Mouse (Mus musculus): ENCODE data around the gene Mylip. TPM values are rescaled to one million over a fixed set of nuclear protein-coding genes. Genes with fewer than 3 reads are reported as not detected.
A peak's percentile ranks its signal among the peaks of the same experiment; 100 is the strongest.

Gene Mylip
- total RNA-seq (2021), result 10 to 100 TPM; 17.7 to 22.2 TPM
- long read RNA-seq, experiment 1, partial matches to known transcripts, result 1 of 6 reads
- long read RNA-seq, experiment 1, other reads (novel, unspliced or antisense), result 1 of 6 reads
- long read RNA-seq, experiment 2, transcript Mylip-201 (7 exons, 3,065 nt), result major isoform, 6 of 13 reads
- long read RNA-seq, experiment 2, partial matches to known transcripts, result 6 of 13 reads
- long read RNA-seq, experiment 2, other reads (novel, unspliced or antisense), result 1 of 13 reads

DNA sequence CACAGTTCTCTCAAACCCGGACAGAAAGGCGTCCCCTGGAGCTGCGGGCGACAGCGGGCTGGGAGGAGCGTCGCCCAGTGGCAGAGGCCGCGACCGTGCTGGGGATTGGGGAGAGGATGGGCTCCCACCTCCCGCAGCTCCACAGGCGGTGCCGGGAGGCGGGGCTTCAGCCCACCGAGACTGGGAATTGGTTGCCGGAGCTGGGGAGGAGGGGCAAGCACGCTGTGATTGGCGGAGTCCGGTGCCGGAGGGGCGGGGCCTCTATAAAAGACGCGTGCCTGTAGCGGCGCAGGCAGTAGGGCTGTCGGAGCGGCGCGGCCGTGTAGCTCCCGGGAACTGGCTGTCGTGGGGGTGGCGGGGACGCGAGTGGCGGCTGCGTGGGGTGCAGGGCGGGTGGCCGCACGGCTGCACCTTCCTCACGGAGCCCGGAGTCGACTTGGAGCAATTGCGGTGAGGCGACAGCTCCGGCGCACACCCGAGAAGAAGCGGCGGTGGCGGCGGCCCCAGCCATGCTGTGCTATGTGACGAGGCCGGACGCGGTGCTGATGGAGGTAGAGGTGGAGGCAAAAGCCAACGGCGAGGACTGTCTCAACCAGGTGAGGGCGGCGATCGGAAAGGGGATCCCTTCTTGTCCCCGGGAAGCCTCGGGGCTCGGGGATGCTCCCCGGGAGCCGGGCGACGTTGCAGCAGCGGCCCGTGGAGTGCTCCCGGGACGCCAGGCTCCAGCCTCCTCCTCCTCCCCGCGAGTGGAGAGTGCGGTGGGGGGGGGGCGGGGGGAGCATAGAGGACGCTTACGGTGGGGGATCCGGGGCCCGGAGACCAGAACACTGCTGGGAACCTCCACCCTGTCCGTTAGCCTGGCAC, at the start of gene Mylip:
Gene Mylip (plus strand): TSS at position 295 of the 864 bp plus-strand sequence.
- DNase-seq (ENCODE audit: low spot score in 2 of 2), result peak; percentile 98 to 99

DNA sequence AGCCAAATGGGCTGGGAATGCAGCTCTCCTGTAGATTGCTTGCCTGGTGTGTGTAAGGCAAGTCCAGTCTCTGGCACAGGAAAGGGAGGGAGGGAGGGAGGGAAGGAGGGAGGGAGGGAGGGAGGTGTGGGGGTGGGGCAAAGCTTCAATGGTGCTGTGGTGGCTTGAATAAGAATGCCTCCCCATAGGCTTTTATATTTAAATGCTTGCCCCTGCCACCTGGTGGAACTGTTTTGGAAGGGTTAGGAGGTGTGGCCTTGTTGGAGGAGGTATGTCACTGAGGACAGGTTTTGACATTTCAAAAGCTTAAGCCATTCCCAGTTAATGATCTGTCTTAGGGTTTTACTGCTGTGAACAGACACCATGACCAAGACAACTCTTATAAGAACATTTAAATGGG, 47.6 kb upstream of the Mylip start:
- DNase-seq (ENCODE audit: low spot score in 2 of 2), result no peak

DNA sequence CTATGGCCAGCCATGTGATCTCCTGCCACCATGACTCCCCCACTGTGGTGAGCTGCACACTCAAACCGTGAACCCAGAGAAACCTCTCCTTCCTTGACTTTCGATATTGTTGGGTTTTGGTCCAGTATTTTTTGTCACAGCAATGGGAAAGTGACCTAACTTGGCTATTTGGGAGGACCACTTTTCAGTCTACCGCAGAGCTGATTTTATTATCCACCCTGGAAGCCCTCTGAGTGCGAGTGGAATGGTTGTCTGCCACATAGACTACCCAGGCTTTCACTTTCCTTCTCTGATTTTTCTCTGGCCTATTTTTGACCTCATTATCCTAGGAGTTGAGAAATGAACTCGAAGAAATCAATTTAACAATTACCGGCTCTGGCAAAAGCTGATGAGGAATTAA, 46.0 kb upstream of the Mylip start:
- DNase-seq (ENCODE audit: low spot score in 2 of 2), result no peak

- DNase-seq (ENCODE audit: low spot score in 2 of 2), result no peak
Observed at GRCm38 (mm10) chr13:45343966-45344365, 45.6 kb upstream of the Mylip start.

DNA sequence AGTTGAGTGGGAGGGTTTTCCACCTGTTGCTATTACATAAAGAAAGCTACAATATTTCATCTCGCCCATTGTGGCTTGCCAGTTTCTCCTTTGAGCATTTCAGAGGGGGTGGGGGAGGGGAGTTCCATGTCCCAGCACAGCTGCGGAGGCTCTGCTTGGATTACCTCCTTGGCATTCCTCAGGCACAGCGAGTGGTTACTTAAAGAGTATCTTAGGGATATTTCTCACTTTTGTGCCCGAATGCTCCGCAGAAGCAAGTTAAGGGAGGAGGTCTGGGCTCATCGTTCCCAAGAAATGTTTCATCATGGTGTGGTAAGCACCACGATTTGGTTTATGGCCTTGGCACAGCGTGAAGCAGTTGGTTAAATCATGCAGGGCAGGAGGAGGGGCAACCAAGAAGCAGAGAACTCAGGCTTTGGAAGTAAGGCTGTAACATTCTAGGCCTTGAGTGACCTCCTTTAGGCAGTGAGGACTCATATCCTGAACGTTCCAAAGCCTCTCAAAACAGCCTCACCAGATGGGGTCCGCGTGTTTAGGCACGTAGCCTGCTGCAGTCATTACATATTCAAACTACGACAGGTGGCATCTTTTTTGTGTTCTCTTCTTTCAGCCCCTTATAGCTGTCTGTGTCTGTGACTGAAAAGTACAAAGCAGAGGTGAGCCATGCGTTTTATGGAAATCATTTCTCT, 43.9 kb upstream of the Mylip start:
- DNase-seq (ENCODE audit: low spot score in 2 of 2), result peak in 1 of 2 experiments; percentile 18

- DNase-seq (ENCODE audit: low spot score in 2 of 2), result no peak
Observed at GRCm38 (mm10) chr13:45351483-45351882, 38.1 kb upstream of the Mylip start.

- DNase-seq (ENCODE audit: low spot score in 2 of 2), result no peak
Observed at GRCm38 (mm10) chr13:45354824-45355223, 34.7 kb upstream of the Mylip start.

GRCm38 (mm10) chr13:45358208-45358607, 31.3 kb upstream of the Mylip start:
- DNase-seq (ENCODE audit: low spot score in 2 of 2), result no peak

- no peak for DNase-seq (ENCODE audit: low spot score in 2 of 2)
Observed at GRCm38 (mm10) chr13:45358676-45359323, 30.7 kb upstream of the Mylip start.

- no peak for DNase-seq (ENCODE audit: low spot score in 2 of 2)
Observed at GRCm38 (mm10) chr13:45365788-45366187, 23.8 kb upstream of the Mylip start.

GRCm38 (mm10) chr13:45371673-45372072, 17.9 kb upstream of the Mylip start:
- no peak for DNase-seq (ENCODE audit: low spot score in 2 of 2)

DNA sequence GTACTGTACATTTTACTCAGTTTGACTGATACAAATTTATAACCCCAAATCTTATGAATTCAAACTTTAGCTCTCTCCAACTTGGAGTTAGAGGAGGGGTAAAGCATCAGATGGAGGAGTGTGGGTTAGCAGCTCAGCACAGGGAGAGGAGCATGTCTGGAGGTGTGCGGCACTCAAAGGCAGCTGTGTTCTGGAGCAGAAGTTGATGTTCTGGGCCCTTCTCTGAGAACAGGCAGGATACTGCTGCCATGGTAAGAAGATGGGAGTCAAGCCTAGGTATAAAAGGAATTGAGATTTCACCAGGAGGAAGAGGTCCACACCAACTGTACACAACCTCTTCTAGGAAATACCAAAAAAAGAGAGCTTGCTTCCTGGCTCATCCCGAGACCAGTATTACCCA, 17.1 kb upstream of the Mylip start:
- DNase-seq (ENCODE audit: low spot score in 2 of 2), result no peak

- DNase-seq (ENCODE audit: low spot score in 2 of 2), result no peak
Observed at GRCm38 (mm10) chr13:45374846-45375245, 14.7 kb upstream of the Mylip start.

DNA sequence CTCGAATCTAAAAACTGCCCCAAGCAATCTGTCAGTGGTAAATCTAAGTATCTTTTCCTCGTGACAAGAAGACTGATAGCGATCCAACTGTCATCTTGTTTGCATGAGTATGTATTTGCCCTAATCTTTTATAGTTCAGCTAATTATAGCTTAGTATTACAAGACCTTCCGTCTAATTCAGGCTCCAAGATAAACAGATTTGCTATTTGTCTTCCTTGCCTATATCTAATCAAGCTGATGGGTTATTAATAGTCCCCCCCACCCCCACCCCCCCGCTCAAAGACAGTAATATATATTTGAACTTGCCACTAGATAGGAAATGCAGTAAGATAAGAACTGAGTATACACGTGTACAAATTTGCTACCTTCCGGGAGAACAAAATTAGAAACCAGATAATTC, 7.3 kb upstream of the Mylip start:
- DNase-seq (ENCODE audit: low spot score in 2 of 2), result no peak

GRCm38 (mm10) chr13:45384636-45385035, 4.9 kb upstream of the Mylip start:
- DNase-seq (ENCODE audit: low spot score in 2 of 2), result no peak

- no peak for DNase-seq (ENCODE audit: low spot score in 2 of 2)
Observed at GRCm38 (mm10) chr13:45385521-45385920, 4.0 kb upstream of the Mylip start.

GRCm38 (mm10) chr13:45386253-45386652, 3.3 kb upstream of the Mylip start:
- DNase-seq (ENCODE audit: low spot score in 2 of 2), result peak in 1 of 2 experiments; percentile 37

DNA sequence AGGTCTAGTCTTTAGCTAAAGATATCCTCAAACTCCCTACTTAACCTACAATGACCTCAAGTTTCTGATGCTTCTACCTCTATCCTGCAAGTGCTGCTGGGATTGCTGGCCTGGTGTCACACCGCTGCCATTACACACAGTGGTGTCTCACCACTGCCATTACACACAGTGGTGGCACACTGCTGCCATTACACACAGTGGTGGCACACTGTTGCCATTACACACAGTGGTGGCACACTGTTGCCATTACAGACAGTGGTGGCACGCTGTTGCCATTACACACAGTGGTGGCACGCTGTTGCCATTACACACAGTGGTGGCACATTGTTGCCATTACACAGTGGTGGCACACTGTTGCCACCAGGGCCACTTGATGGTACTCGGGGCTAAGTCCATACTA, 2.3 kb upstream of the Mylip start:
- DNase-seq (ENCODE audit: low spot score in 2 of 2), result no peak

DNA sequence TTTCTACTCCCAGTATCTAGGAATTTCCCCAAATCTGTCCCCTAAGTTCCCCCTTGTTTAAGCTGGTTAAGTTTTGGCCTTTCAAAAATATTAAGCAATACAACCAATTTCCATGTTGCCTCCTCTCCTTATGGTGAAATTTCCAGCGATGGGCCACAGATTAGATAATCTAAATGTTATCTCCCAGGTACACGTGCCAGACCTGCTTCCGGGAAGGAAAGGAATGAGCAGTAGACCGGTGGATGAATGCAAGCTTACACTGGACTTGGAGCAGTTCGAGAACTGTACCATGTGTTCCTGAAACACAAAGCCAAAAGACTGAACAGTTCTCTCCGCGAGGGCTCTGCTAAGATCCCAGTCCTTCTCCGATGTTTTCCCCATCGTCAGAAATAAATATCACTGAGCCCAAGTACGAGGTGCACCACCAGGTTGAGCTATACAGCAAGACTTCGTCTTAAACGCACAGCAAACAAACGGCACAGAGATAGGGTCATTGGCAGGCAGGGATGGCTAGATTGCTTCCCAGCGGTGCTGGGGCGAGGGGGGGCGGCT, 1.2 kb upstream of the Mylip start:
- no peak for DNase-seq (ENCODE audit: low spot score in 2 of 2)

DNA sequence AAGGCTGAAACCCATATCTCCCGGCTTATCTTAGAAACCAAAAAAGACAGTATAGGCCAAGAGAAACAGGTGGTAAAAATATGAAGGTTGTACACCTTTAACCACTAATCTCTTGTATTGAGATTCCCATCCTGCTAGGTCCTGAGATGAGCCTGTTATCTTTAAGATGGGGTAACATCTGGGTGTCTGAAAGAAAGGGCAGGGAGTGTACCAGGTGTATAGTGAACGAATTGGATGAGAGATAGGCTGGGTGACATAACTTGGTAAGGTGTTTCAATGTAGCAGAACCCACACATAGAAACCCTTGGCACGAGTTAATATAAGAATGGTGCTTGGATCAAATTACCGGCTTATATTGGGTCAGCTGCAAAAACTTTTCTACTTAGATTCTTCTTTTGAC, 653 bp upstream of the Mylip start:
- no peak for DNase-seq (ENCODE audit: low spot score in 2 of 2)

DNA sequence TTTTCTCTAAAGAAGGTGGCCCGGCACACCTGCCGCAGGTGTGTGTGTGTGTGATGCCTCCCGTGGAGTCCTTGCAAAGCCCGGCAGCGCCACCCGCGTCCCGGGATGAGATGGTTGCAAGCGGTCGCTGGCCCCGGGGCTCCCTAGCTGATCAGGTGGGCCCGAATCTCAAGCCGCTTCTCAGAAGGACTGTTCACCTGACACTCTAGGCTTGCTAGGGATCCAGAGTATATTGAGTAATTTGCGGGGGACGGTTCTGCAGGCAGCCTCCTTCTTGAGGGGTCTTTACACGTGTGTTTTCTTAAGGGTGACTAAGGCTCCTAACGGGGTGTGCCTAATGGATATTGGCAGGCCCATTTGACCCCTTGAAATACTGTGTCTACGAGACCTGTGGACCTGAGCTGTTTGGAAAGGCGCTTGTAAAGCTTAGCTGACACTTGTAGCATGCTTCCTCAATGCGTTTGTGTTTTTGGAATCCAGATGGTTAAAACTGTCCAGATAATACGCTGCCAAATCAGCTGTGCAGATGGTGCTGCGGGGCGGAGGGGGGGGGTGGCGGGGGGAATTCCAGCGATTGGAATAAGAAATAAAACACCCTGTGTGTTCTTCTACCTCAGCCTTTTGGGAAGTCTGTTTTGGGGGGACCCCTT, 895 bp downstream of the Mylip start:
- no peak for DNase-seq (ENCODE audit: low spot score in 2 of 2)
